Mouse (Mus musculus): Measurements from ENCODE around the gene Prrt2.

Gene Prrt2

GRCm38 (mm10) chr7:126999568-126999967 is 21.4 kb downstream of the Prrt2 start:
- DNase-seq (ENCODE audit: low spot score), result no peak

- no peak for DNase-seq (ENCODE audit: low spot score)
These were observed 24.6 kb downstream of the Prrt2 start for GRCm38 (mm10) chr7:126996449-126996848.

GRCm38 (mm10) chr7:126988816-126989215 is 32.2 kb downstream of the Prrt2 start:
- no peak for DNase-seq (ENCODE audit: low spot score)

GRCm38 (mm10) chr7:126986319-126986718 is 34.7 kb downstream of the Prrt2 start:
- peak; percentile 21 for DNase-seq (ENCODE audit: low spot score)

- DNase-seq (ENCODE audit: low spot score), result no peak
These were observed 36.2 kb downstream of the Prrt2 start for GRCm38 (mm10) chr7:126984667-126985444.

GRCm38 (mm10) chr7:126983113-126983512 is 37.9 kb downstream of the Prrt2 start:
- DNase-seq (ENCODE audit: low spot score), result no peak

GRCm38 (mm10) chr7:126982054-126982453 is 39.0 kb downstream of the Prrt2 start:
- no peak for DNase-seq (ENCODE audit: low spot score)

GRCm38 (mm10) chr7:126981601-126982000 is 39.4 kb downstream of the Prrt2 start:
- DNase-seq (ENCODE audit: low spot score), result no peak

GRCm38 (mm10) chr7:126978841-126979240 is 42.2 kb downstream of the Prrt2 start:
- DNase-seq (ENCODE audit: low spot score), result no peak

- DNase-seq (ENCODE audit: low spot score), result peak; percentile 14
These were observed 44.0 kb downstream of the Prrt2 start for GRCm38 (mm10) chr7:126976878-126977459.

- DNase-seq (ENCODE audit: low spot score), result peak; percentile 98
These were observed 44.8 kb downstream of the Prrt2 start, which contains the start of gene Cdiptos for GRCm38 (mm10) chr7:126975950-126976866. TSS of gene Cdiptos (minus strand) at chr7:126976098.

- no peak for DNase-seq (ENCODE audit: low spot score)
These were observed 45.3 kb downstream of the Prrt2 start, which contains the start of gene Cdipt for GRCm38 (mm10) chr7:126975893-126975949. TSS of gene Cdipt (plus strand) at chr7:126975914.

- peak; percentile 18 for DNase-seq (ENCODE audit: low spot score)
These were observed 45.5 kb downstream of the Prrt2 start for GRCm38 (mm10) chr7:126975493-126975892.

Measured in urinary bladder, postnatal 25 days (tissue).